Mouse (Mus musculus): ENCODE results near the gene Pvalb.

GRCm38 (mm10) chr15:78188546-78188945 lies 17.7 kb downstream of the Pvalb start:
- TF ChIP-seq CTCF (IDR thresholded peaks at IDR 0.05; ENCODE audit: low read depth) (no peak), EP300 (IDR thresholded peaks at IDR 0.05; ENCODE audit: low read depth) (no peak)
